Mouse (Mus musculus): ENCODE measurements at regions not wholly inside any gene's neighbourhood (a gene's known extent, or its start where the extent isn't known, plus 50 kb on each side); places are given as distances from the start of the nearest gene placed in this dataset.

- TF ChIP-seq CTCF (IDR thresholded peaks at IDR 0.05; ENCODE audit: extremely low read depth, insufficient read depth, low read length) (no peak), POLR2A (IDR thresholded peaks at IDR 0.05; ENCODE audit: extremely low read depth, insufficient read depth, low read length) (no peak)
Measured at GRCm38 (mm10) chr11:17417656-17418289, 160.4 kb downstream of the C1d start.
